Mouse (Mus musculus) stomach, embryonic 16.5 days (tissue): ENCODE measurements around the gene Csnk1g1. TPM values are rescaled to one million over a fixed set of nuclear protein-coding genes. Genes with fewer than 3 reads are reported as not detected.

Experiments
- ATAC-seq: fragments of 200-750 bp; cut with Nextera tagmentation; 2 replicates; pipeline ENCODE4 v1.8.0; 2017; ENCODE audit warnings: moderate number of reproducible peaks, moderate TSS enrichment; ENCODE audit not compliant: insufficient read depth, low FRiP score
- H3K27ac ChIP-seq: fragments of 300-500 bp; sonication (generic); 2 replicates; pipeline ENCODE4 v1.5.1; 2014; ENCODE audit warnings: low read length
- H3K27me3 ChIP-seq: fragments of 300-500 bp; sonication (generic); 2 replicates; pipeline ENCODE4 v1.6.1; 2014; ENCODE audit warnings: low read length, control low read depth, mixed read lengths; ENCODE audit not compliant: control insufficient read depth, insufficient read depth
- H3K36me3 ChIP-seq: fragments of 300-500 bp; sonication (generic); 2 replicates; pipeline ENCODE4 v1.6.1; 2014; ENCODE audit warnings: low read length; ENCODE audit not compliant: control insufficient read depth, insufficient read depth
- H3K4me1 ChIP-seq: fragments of 300-500 bp; sonication (generic); 2 replicates; pipeline ENCODE4 v1.6.1; 2014; ENCODE audit warnings: low read length, control low read depth, mixed read lengths; ENCODE audit not compliant: control insufficient read depth, insufficient read depth
- H3K4me2 ChIP-seq: fragments of 300-500 bp; sonication (generic); 2 replicates; pipeline ENCODE4 v1.6.1; 2014; ENCODE audit warnings: low read depth, low read length, mixed read lengths
- H3K4me3 ChIP-seq: fragments of 300-500 bp; sonication (generic); replicated peaks from 2 replicates; pipeline ENCODE4 v1.5.1; 2014; ENCODE audit warnings: mild to moderate bottlenecking, low read length
- H3K9ac ChIP-seq: fragments of 300-500 bp; sonication (generic); 2 replicates; pipeline ENCODE4 v1.6.1; 2014; ENCODE audit warnings: low read length
- H3K9me3 ChIP-seq: fragments of 300-500 bp; sonication (generic); replicated peaks from 2 replicates; pipeline ENCODE4 v1.6.1; 2016; ENCODE audit warnings: low read length, control low read depth; ENCODE audit not compliant: control insufficient read depth
- WGBS: fragments of 180-500 bp; shearing (Covaris S2); extraction: QIAGEN DNeasy Blood & Tissue Kit; methylation state at CpG from one replicate; pipeline ENCODE4 v1.1.7; 2014; 5-methylcytosine and 5-hydroxymethylcytosine counted together
- polyA plus RNA-seq: library from polyadenylated mRNA; unstranded; fragments of >200 nt; fragmentation: Nextera tagmentation; extraction: Ambion mirVana; gene quantifications from 2 replicates; pipeline ENCODE4 v1.2.1, GENCODE M21; 2015

The Csnk1g1 gene
- 13.1 and 14.1 TPM in 2 replicates for polyA plus RNA-seq

DNA sequence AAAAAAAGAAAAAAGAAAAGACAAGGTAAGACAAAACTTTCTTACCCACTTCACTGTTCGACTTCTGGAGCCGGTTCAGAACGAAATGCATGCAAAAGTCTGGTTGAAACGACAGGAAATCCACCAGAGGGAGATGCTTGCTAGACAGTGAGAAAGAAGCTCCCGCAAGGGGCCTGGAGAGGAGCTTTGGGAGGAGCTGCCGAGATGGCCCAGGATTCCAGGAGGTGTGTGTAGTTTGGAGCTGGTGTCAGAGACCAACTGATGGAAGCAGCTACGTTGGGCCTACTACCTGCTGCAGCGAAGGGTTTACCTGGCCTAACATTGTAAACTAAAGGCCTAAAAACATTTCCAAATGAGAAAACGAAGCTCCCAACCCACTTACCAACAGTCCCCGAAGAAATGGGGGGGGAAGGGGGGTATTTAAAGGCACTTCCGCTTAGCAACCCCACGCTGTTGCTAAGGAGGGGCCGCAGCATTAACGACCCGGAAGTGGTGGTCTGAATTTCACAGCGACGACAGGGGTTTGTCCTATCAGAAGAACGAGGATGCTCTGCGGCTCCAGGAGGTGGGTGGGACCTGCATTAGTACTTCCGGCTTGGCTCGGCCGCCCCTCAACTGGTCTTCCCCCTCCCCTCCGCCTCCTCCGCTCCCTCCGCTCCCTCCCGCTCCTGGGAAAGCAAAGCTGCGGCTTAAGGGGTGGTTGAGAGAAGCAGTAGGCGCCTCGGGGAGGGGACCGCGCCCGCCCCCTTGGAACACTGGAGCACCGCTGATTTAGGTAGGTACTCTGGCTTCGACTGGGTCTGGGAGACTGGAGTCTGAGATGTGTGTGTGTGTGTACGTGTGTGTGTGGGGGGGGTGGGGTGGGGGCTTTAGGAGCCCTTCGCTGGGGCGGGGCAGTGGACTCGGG lies at the start of gene Csnk1g1, which contains the start of gene Trip4:
Gene Csnk1g1 (plus strand): TSS at position 531 of the 907 bp plus-strand sequence.
Gene Trip4 (minus strand): TSS at position 401 of the 907 bp plus-strand sequence.
- H3K4me2 ChIP-seq: peak within 1 kb of the TSS; percentile 85
- H3K4me3 ChIP-seq: peak within 1 kb of the TSS; percentile 95
- H3K9ac ChIP-seq: peak within 1 kb of the TSS; percentile 87
- under 1% methylated on average over 37 of the region's 38 CpGs for WGBS
- no peaks in the 10 kb centered on the region for H3K36me3 ChIP-seq
- peak; percentile 99 for ATAC-seq
- peaks cover 5% of the 10 kb centered on the region; the same call in 1 of the 2 replicates for H3K4me1 ChIP-seq
- H3K9me3 ChIP-seq: no peaks in the 10 kb centered on the region
- no peaks in the 10 kb centered on the region for H3K27me3 ChIP-seq
- H3K27ac ChIP-seq: peak within 1 kb of the TSS; percentile 92

DNA sequence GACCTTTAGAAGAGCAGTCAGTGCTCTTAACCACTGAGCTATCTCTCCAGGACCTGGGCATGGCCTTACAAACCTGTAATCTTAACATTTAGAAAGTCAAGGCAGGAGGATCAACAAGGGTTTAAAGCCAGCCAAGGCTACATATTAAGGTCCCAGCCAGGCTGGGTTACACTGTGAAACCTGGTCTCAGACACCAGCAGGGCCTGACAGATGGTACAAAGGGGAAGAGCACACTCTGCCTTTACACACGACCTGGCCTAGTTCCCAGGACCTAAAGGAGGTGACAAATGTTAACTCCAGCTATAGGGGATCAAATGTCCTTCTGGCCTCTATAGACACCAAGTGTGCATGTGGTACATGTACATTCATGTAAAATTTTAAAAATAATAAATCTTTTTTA lies 49.1 kb upstream of the Csnk1g1 start:
- Histone ChIP-seq H3K27ac (no peak overlapping the region), H3K4me1 (no peaks in the 10 kb centered on the region), H3K27me3 (no peaks in the 10 kb centered on the region), H3K9ac (no peak overlapping the region), H3K9me3 (no peaks in the 10 kb centered on the region), H3K36me3 (peaks cover 5% of the 10 kb centered on the region; the same call in 1 of the 2 replicates), H3K4me2 (no peak overlapping the region), H3K4me3 (no peak overlapping the region)
- no peak for ATAC-seq
- WGBS: 51% methylated on average over 1 of the region's 1 CpGs

DNA sequence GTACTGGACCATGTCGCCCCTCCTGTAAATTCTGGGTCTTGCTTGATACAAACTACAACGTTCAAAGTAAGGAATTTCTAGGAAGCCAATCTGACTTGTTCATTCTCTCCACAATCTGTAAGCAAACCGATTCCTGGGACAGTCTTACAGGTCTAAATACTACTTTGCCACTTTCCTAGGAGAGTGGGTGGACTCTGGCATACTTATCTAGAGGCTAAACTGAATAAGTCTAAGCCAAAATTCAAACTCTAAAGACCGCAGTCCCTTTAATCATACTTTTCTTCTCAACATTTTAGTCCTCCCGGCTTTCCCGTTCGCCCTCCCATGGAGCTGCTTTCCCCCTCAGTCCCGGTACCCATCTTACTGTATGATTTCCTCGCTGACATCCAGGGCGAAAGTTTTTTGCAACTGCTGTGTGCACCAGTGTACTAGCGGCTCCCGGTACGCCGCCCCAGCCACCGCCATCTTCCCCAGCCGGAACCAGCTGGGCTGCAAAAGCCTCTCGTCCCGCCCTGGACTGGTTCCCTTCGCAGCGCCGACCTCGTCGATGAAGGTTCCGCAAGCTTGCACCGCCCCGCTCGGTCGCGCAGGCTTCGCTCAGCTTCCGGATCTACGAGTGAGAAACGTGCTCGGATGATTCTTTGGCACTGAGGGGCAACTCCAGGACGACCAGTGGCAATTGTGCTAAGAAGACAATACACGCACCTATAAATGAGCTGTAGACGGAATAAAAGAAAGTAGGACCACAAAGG lies 24.0 kb upstream of the Csnk1g1 start:
- peak overlapping the region; percentile 87 for H3K4me2 ChIP-seq
- no peaks in the 10 kb centered on the region for H3K36me3 ChIP-seq
- no peaks in the 10 kb centered on the region for H3K27me3 ChIP-seq
- peak overlapping the region; percentile 82 for H3K27ac ChIP-seq
- no peaks in the 10 kb centered on the region for H3K4me1 ChIP-seq
- WGBS: under 1% methylated on average over 37 of the region's 37 CpGs
- H3K4me3 ChIP-seq: peak overlapping the region; percentile 72
- peak overlapping the region; percentile 77 for H3K9ac ChIP-seq
- no peaks in the 10 kb centered on the region for H3K9me3 ChIP-seq
- peak; percentile 98 for ATAC-seq

DNA sequence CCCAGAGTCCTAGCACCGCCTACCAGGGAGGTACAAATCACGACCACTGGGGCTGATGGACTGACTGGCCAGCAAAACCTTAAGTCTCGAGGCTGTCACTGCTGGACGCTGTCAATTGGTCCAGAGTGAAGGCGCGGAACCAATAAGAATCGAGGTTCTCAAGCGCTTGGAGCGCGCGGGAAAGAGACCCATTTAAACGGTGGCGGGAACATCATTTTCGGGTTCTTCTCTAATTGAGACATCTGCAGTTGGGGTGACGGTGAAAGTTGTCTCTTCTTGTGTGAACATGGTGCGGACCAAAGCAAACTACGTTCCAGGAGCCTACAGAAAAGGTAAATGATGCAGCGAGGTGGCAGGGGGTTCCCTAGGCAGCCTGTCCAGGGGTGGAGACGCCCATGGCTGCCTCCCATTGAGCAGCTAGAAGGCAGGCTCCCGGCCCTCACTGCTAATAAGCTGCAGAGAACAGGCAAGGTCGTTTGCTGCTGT lies 18.5 kb upstream of the Csnk1g1 start, which contains the start of gene Pclaf:
Gene Pclaf (plus strand): TSS at position 95 of the 486 bp plus-strand sequence.
- WGBS: under 1% methylated on average over 21 of the region's 21 CpGs
- H3K9ac ChIP-seq: peak within 1 kb of the TSS; percentile 76
- peaks cover 3% of the 10 kb centered on the region; the same call in 1 of the 2 replicates for H3K36me3 ChIP-seq
- H3K4me1 ChIP-seq: peaks cover 8% of the 10 kb centered on the region
- peak within 1 kb of the TSS; percentile 65 for H3K4me3 ChIP-seq
- H3K27me3 ChIP-seq: no peaks in the 10 kb centered on the region
- H3K9me3 ChIP-seq: no peaks in the 10 kb centered on the region
- peak within 1 kb of the TSS; percentile 83 for H3K4me2 ChIP-seq
- ATAC-seq: peak; percentile 98
- H3K27ac ChIP-seq: peak within 1 kb of the TSS; percentile 5; the same call in 1 of the 2 replicates

DNA sequence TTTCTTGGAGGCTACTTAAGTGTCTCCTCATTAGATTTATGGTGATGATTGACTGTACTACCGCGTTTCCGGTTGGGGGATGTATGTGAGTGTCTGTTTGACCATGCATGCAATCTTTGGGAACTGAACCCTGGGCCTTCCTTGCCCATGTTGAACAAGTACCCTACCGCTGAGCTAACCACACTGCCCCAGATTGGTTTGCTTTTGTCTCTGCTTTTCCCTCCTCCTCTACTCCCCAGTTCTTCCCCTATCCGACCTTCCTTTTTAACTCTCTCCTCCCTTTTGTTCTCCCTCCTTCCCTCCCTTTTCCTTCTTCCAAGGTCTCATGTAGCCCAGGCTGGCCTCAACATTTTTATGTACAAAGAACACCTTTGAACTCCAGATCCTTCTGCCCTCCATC lies 17.6 kb upstream of the Csnk1g1 start:
- H3K4me3 ChIP-seq: peak overlapping the region; percentile 65
- 3% methylated on average over 5 of the region's 5 CpGs for WGBS
- no peaks in the 10 kb centered on the region for H3K27me3 ChIP-seq
- peak overlapping the region; percentile 83 for H3K4me2 ChIP-seq
- H3K27ac ChIP-seq: no peak overlapping the region
- no peaks in the 10 kb centered on the region for H3K9me3 ChIP-seq
- peaks cover 3% of the 10 kb centered on the region; the same call in 1 of the 2 replicates for H3K36me3 ChIP-seq
- peak overlapping the region; percentile 76 for H3K9ac ChIP-seq
- ATAC-seq: no peak
- H3K4me1 ChIP-seq: peaks cover 8% of the 10 kb centered on the region

DNA sequence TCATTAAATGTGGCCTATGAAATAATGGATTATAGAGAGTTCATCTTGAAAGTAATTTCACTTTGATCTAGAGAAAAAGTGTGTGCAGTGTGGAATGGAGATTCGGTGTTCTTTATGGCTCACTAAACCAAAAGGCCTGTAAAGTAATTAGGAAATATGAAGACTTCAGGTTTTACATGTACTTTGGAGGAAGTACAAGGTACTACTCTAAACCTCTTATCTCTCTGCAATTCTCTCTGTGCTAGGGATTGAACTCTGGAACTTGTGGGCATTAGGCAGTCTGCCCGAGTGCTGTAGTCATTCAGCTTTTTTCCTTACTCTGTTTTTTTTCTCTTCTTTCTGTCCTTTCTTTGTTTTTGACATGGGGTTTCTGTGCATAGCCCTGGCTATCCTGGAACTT lies 11.7 kb upstream of the Csnk1g1 start:
- WGBS: 87% methylated on average over 2 of the region's 2 CpGs
- Histone ChIP-seq H3K4me3 (no peak overlapping the region), H3K36me3 (peaks cover 3% of the 10 kb centered on the region; the same call in 1 of the 2 replicates), H3K9ac (no peak overlapping the region), H3K27me3 (no peaks in the 10 kb centered on the region), H3K27ac (no peak overlapping the region), H3K9me3 (no peaks in the 10 kb centered on the region), H3K4me1 (no peaks in the 10 kb centered on the region; the same call in 1 of the 2 replicates), H3K4me2 (no peak overlapping the region)
- ATAC-seq: no peak

DNA sequence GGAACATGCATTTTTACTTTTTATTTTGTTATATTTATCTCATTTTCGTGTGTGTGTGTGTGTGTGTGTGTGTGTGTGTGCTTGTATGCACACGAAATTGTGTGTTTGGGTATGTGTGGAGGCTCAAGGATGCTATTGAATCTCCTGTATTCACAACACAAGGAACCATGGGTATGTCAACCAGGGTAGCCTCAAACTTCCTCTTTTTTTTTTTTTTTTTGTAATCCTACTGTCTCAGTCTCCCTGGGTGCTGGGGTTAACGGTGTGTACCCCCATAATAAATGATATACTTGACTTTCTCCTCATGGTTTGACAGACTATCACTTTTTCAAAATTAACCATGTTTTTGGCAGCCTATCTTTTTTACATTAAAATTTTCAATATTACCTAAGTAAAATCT lies 5.8 kb upstream of the Csnk1g1 start:
- WGBS: 95% methylated on average over 3 of the region's 3 CpGs
- Histone ChIP-seq H3K9me3 (no peaks in the 10 kb centered on the region), H3K4me3 (no peak overlapping the region), H3K9ac (no peak overlapping the region), H3K4me1 (0 out of 2 replicates have a peak, but pooled peaks cover under 1% of the 10 kb centered on the region), H3K27ac (no peak overlapping the region), H3K27me3 (no peaks in the 10 kb centered on the region), H3K36me3 (no peaks in the 10 kb centered on the region), H3K4me2 (no peak overlapping the region)
- no peak for ATAC-seq

DNA sequence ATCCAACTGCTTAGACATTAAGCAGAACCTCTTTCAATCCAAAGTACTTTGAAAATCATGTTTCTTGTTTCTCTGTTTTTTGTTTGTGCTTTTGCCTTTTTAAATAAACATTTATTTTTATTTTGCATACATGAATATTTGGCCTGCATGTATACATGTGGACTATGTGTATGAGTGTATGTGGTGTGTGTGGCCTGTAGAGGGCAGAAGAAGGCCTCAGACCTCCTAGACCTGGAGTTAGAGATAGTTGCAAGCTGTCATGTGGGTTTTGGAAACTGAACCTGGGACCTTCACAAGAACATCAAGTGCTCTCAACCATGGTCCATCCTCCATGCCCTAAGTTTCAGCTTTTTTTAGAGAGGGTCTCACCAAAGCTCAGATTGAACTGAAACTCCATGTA lies 5.3 kb upstream of the Csnk1g1 start:
- H3K27me3 ChIP-seq: no peaks in the 10 kb centered on the region
- no peaks in the 10 kb centered on the region for H3K36me3 ChIP-seq
- ATAC-seq: no peak

More for the DNA sequence above, 5.3 kb upstream of the Csnk1g1 start:
- Histone ChIP-seq H3K9ac (no peak overlapping the region), H3K4me1 (0 out of 2 replicates have a peak, but pooled peaks cover 3% of the 10 kb centered on the region), H3K4me2 (no peak overlapping the region), H3K27ac (no peak overlapping the region), H3K9me3 (no peaks in the 10 kb centered on the region), H3K4me3 (no peak overlapping the region)
